Mouse (Mus musculus) hindbrain, embryonic 14.5 days (tissue): Measurements from ENCODE around the gene Kdelr2. TPM values are rescaled to one million over a fixed set of nuclear protein-coding genes. Genes with fewer than 3 reads are reported as not detected.

ENCODE experiments used
- ATAC-seq: fragments of 200-750 bp; cut with Nextera tagmentation; 2 replicates; pipeline ENCODE4 v1.8.0; 2017; ENCODE audit warnings: moderate number of reproducible peaks, mild to moderate bottlenecking, moderate TSS enrichment, moderate library complexity; ENCODE audit not compliant: low FRiP score
- DNase-seq: peaks from one replicate; pipeline ENCODE4 v3.0.0-alpha.2; 2015; ENCODE audit warnings: low spot score
- H3K27ac ChIP-seq: fragments of 300-500 bp; sonication (generic); 2 replicates; pipeline ENCODE4 v1.5.1; 2014; ENCODE audit warnings: mild to moderate bottlenecking, moderate library complexity
- H3K27me3 ChIP-seq: fragments of 300-500 bp; sonication (generic); 2 replicates; pipeline ENCODE4 v1.6.1; 2014; ENCODE audit warnings: mild to moderate bottlenecking, low read length, mixed read lengths; ENCODE audit not compliant: control insufficient read depth, insufficient read depth
- H3K36me3 ChIP-seq: fragments of 300-500 bp; sonication (generic); replicated peaks from 2 replicates; pipeline ENCODE4 v1.6.1; 2014; ENCODE audit not compliant: control insufficient read depth, insufficient read depth
- H3K4me1 ChIP-seq: fragments of 300-500 bp; sonication (generic); replicated peaks from 2 replicates; pipeline ENCODE4 v1.6.1; 2014; ENCODE audit warnings: antibody characterized with exemption, low read length, mixed read lengths; ENCODE audit not compliant: control insufficient read depth, insufficient read depth
- H3K4me2 ChIP-seq: fragments of 300-500 bp; sonication (generic); replicated peaks from 2 replicates; pipeline ENCODE4 v1.6.1; 2014; ENCODE audit warnings: mild to moderate bottlenecking, moderate library complexity
- H3K4me3 ChIP-seq: fragments of 300-500 bp; sonication (generic); replicated peaks from 2 replicates; pipeline ENCODE4 v1.5.1; 2014; ENCODE audit warnings: mild to moderate bottlenecking, low read length
- H3K9ac ChIP-seq: fragments of 300-500 bp; sonication (generic); 2 replicates; pipeline ENCODE4 v1.6.1; 2014
- H3K9me3 ChIP-seq: fragments of 300-500 bp; sonication (generic); 2 replicates; pipeline ENCODE4 v1.6.1; 2016; ENCODE audit warnings: low read length; ENCODE audit not compliant: control insufficient read depth
- WGBS: fragments of 180-500 bp; shearing (Covaris S2); extraction: QIAGEN DNeasy Blood & Tissue Kit; methylation state at CpG from one replicate; pipeline ENCODE4 v1.1.7; 2014; 5-methylcytosine and 5-hydroxymethylcytosine counted together
- polyA plus RNA-seq: library from polyadenylated mRNA; unstranded; fragments of >200 nt; fragmentation: Nextera tagmentation; extraction: Ambion mirVana; gene quantifications from 2 replicates; pipeline ENCODE4 v1.2.1, GENCODE M21; 2014

Gene Kdelr2
- polyA plus RNA-seq, 1 experiment from 2014 or later, result 147 TPM

GRCm38 (mm10) chr5:143367931-143368330 is 35.7 kb upstream of the Kdelr2 start:
- no peak overlapping the region for H3K4me3 ChIP-seq
- no peaks in the 10 kb centered on the region for H3K9me3 ChIP-seq
- no peak overlapping the region for H3K4me2 ChIP-seq
- H3K4me1 ChIP-seq, result peaks cover 14% of the 10 kb centered on the region
- ATAC-seq (no peak), DNase-seq (no peak)
- no peak overlapping the region for H3K9ac ChIP-seq
- H3K27ac ChIP-seq, result no peak overlapping the region
- 78% methylated on average over 3 of the region's 3 CpGs for WGBS
- peaks cover 67% of the 10 kb centered on the region for H3K27me3 ChIP-seq
- no peaks in the 10 kb centered on the region for H3K36me3 ChIP-seq

- Histone ChIP-seq H3K9ac (0 out of 2 replicates have a peak overlapping the region, but pooled peaks have one; percentile 21), H3K4me1 (peaks cover 7% of the 10 kb centered on the region), H3K27ac (no peak overlapping the region), H3K27me3 (peaks cover 84% of the 10 kb centered on the region), H3K4me3 (peak overlapping the region; percentile 19), H3K4me2 (peak overlapping the region; percentile 54), H3K9me3 (no peaks in the 10 kb centered on the region), H3K36me3 (no peaks in the 10 kb centered on the region)
- 2% methylated on average over 35 of the region's 36 CpGs for WGBS
- no peak for DNase-seq
- no peak for ATAC-seq
These were observed 33.9 kb upstream of the Kdelr2 start for GRCm38 (mm10) chr5:143369611-143370255.

- peaks cover 7% of the 10 kb centered on the region for H3K4me1 ChIP-seq
- no peaks in the 10 kb centered on the region for H3K36me3 ChIP-seq
- WGBS, result 23% methylated on average over 17 of the region's 17 CpGs
- ATAC-seq (no peak), DNase-seq (no peak)
- H3K4me2 ChIP-seq, result peak overlapping the region; percentile 54
- H3K9me3 ChIP-seq, result no peaks in the 10 kb centered on the region
- H3K27ac ChIP-seq, result no peak overlapping the region
- peaks cover 86% of the 10 kb centered on the region for H3K27me3 ChIP-seq
- H3K4me3 ChIP-seq, result peak overlapping the region; percentile 19
- H3K9ac ChIP-seq, result 0 out of 2 replicates have a peak overlapping the region, but pooled peaks have one; percentile 21
These were observed 33.1 kb upstream of the Kdelr2 start for GRCm38 (mm10) chr5:143370416-143371145.

- 54% methylated on average over 4 of the region's 4 CpGs for WGBS
- H3K9me3 ChIP-seq, result no peaks in the 10 kb centered on the region
- DNase-seq, result no peak
- ATAC-seq, result no peak
- no peak overlapping the region for H3K4me3 ChIP-seq
- H3K36me3 ChIP-seq, result no peaks in the 10 kb centered on the region
- H3K4me1 ChIP-seq, result peaks cover 7% of the 10 kb centered on the region
- H3K27me3 ChIP-seq, result peaks cover 83% of the 10 kb centered on the region
- H3K9ac ChIP-seq, result no peak overlapping the region
- no peak overlapping the region for H3K27ac ChIP-seq
- H3K4me2 ChIP-seq, result no peak overlapping the region
These were observed 32.5 kb upstream of the Kdelr2 start for GRCm38 (mm10) chr5:143371146-143371510.

GRCm38 (mm10) chr5:143372818-143373217 is 30.8 kb upstream of the Kdelr2 start:
- Histone ChIP-seq H3K9ac (peak overlapping the region; percentile 42; the same call in 1 of the 2 replicates), H3K27ac (no peak overlapping the region), H3K4me1 (peaks cover 7% of the 10 kb centered on the region), H3K27me3 (peaks cover 78% of the 10 kb centered on the region), H3K36me3 (no peaks in the 10 kb centered on the region), H3K4me2 (peak overlapping the region; percentile 54), H3K9me3 (no peaks in the 10 kb centered on the region), H3K4me3 (peak overlapping the region; percentile 28)
- WGBS, result 1% methylated on average over 35 of the region's 35 CpGs
- ATAC-seq, result no peak
- DNase-seq, result no peak

GRCm38 (mm10) chr5:143375242-143375641 is 28.4 kb upstream of the Kdelr2 start:
- Histone ChIP-seq H3K9me3 (no peaks in the 10 kb centered on the region), H3K4me1 (peaks cover 2% of the 10 kb centered on the region), H3K27me3 (peaks cover 54% of the 10 kb centered on the region), H3K36me3 (no peaks in the 10 kb centered on the region), H3K9ac (no peak overlapping the region), H3K27ac (no peak overlapping the region), H3K4me2 (peak overlapping the region; percentile 40), H3K4me3 (no peak overlapping the region)
- ATAC-seq (no peak), DNase-seq (peak; percentile 78)
- WGBS, result 11% methylated on average over 21 of the region's 21 CpGs

- no peak for DNase-seq
- no peak for ATAC-seq
- Histone ChIP-seq H3K4me2 (no peak overlapping the region), H3K36me3 (no peaks in the 10 kb centered on the region), H3K27me3 (peaks cover 45% of the 10 kb centered on the region), H3K4me1 (no peaks in the 10 kb centered on the region), H3K4me3 (no peak overlapping the region), H3K9me3 (no peaks in the 10 kb centered on the region), H3K9ac (no peak overlapping the region), H3K27ac (no peak overlapping the region)
- WGBS, result 83% methylated on average over 4 of the region's 4 CpGs
These were observed 27.5 kb upstream of the Kdelr2 start for GRCm38 (mm10) chr5:143376156-143376555.

GRCm38 (mm10) chr5:143386797-143387621 is 16.6 kb upstream of the Kdelr2 start:
- Histone ChIP-seq H3K36me3 (no peaks in the 10 kb centered on the region), H3K27me3 (peaks cover 30% of the 10 kb centered on the region), H3K9me3 (no peaks in the 10 kb centered on the region), H3K27ac (no peak overlapping the region), H3K4me2 (peak overlapping the region; percentile 64), H3K9ac (peak overlapping the region; percentile 49), H3K4me1 (peaks cover 5% of the 10 kb centered on the region), H3K4me3 (peak overlapping the region; percentile 32)
- 9% methylated on average over 39 of the region's 39 CpGs for WGBS
- ATAC-seq, result 0 out of 2 replicates have a peak, but pooled peaks have one; percentile 34
- DNase-seq, result no peak

- H3K27me3 ChIP-seq, result no peaks in the 10 kb centered on the region
- H3K9ac ChIP-seq, result no peak overlapping the region
- 79% methylated on average over 7 of the region's 7 CpGs for WGBS
- H3K9me3 ChIP-seq, result no peaks in the 10 kb centered on the region
- H3K36me3 ChIP-seq, result no peaks in the 10 kb centered on the region
- no peak overlapping the region for H3K27ac ChIP-seq
- no peak overlapping the region for H3K4me3 ChIP-seq
- H3K4me1 ChIP-seq, result no peaks in the 10 kb centered on the region
- DNase-seq (no peak), ATAC-seq (no peak)
- no peak overlapping the region for H3K4me2 ChIP-seq
These were observed 9.5 kb upstream of the Kdelr2 start for GRCm38 (mm10) chr5:143394184-143394583.
